Mouse (Mus musculus) intestine, embryonic 16.5 days (tissue): Measurements from ENCODE around the gene Ipcef1. TPM values are rescaled to one million over a fixed set of nuclear protein-coding genes. Genes with fewer than 3 reads are reported as not detected.

Experiments
- ATAC-seq: fragments of 200-750 bp; cut with Nextera tagmentation; 2 replicates; pipeline ENCODE4 v1.8.0; 2017; ENCODE audit warnings: moderate TSS enrichment, moderate library complexity
- H3K27ac ChIP-seq: fragments of 300-500 bp; sonication (generic); 2 replicates; pipeline ENCODE4 v1.5.1; 2014; ENCODE audit warnings: mild to moderate bottlenecking, low read length
- H3K27me3 ChIP-seq: fragments of 300-500 bp; sonication (generic); replicated peaks from 2 replicates; pipeline ENCODE4 v1.6.1; 2014; ENCODE audit warnings: low read length, control low read depth, mixed read lengths; ENCODE audit not compliant: control insufficient read depth, insufficient read depth
- H3K36me3 ChIP-seq: fragments of 300-500 bp; sonication (generic); 2 replicates; pipeline ENCODE4 v1.6.1; 2014; ENCODE audit warnings: low read length, control low read depth; ENCODE audit not compliant: control insufficient read depth, insufficient read depth
- H3K4me1 ChIP-seq: fragments of 300-500 bp; sonication (generic); 2 replicates; pipeline ENCODE4 v1.6.1; 2014; ENCODE audit warnings: low read length, control low read depth, mixed read lengths; ENCODE audit not compliant: control insufficient read depth, insufficient read depth
- H3K4me2 ChIP-seq: fragments of 300-500 bp; sonication (generic); 2 replicates; pipeline ENCODE4 v1.6.1; 2014; ENCODE audit warnings: low read depth, low read length, control low read depth
- H3K4me3 ChIP-seq: fragments of 300-500 bp; sonication (generic); 2 replicates; pipeline ENCODE4 v1.5.1; 2014; ENCODE audit warnings: mild to moderate bottlenecking, low read length
- H3K9ac ChIP-seq: fragments of 300-500 bp; sonication (generic); 2 replicates; pipeline ENCODE4 v1.6.1; 2014; ENCODE audit warnings: low read depth, low read length
- H3K9me3 ChIP-seq: fragments of 300-500 bp; sonication (generic); 2 replicates; pipeline ENCODE4 v1.6.1; 2016; ENCODE audit warnings: low read length, control low read depth; ENCODE audit not compliant: control insufficient read depth
- WGBS: fragments of 180-500 bp; shearing (Covaris S2); extraction: QIAGEN DNeasy Blood & Tissue Kit; methylation state at CpG from one replicate; pipeline ENCODE4 v1.1.7; 2014; 5-methylcytosine and 5-hydroxymethylcytosine counted together
- polyA plus RNA-seq: library from polyadenylated mRNA; unstranded; fragments of >200 nt; fragmentation: Nextera tagmentation; extraction: Ambion mirVana; gene quantifications from 2 replicates; pipeline ENCODE4 v1.2.1, GENCODE M21; 2015

The Ipcef1 gene
- polyA plus RNA-seq, result 0.18 and 0.24 TPM in 2 replicates

- Histone ChIP-seq H3K36me3 (no peaks in the 10 kb centered on the region), H3K9me3 (no peaks in the 10 kb centered on the region), H3K4me1 (peaks cover 16% of the 10 kb centered on the region), H3K9ac (no peak within 1 kb of the TSS), H3K27me3 (no peaks in the 10 kb centered on the region), H3K4me2 (0 out of 2 replicates have a peak within 1 kb of the TSS, but pooled peaks have one; percentile 4), H3K4me3 (no peak within 1 kb of the TSS), H3K27ac (peak within 1 kb of the TSS; percentile 33; the same call in 1 of the 2 replicates)
- WGBS, result 21% methylated on average over 12 of the region's 12 CpGs
- peak; percentile 60 for ATAC-seq
Observed at GRCm38 (mm10) chr10:7052315-7053017, at the start of gene Ipcef1. Ipcef1 (minus strand) TSS chr10:7052478.

GRCm38 (mm10) chr10:7077971-7078370, 25.7 kb upstream of the Ipcef1 start:
- no peak overlapping the region for H3K4me2 ChIP-seq
- 78% methylated on average over 1 of the region's 1 CpGs for WGBS
- no peak overlapping the region for H3K9ac ChIP-seq
- no peaks in the 10 kb centered on the region for H3K9me3 ChIP-seq
- H3K27me3 ChIP-seq, result no peaks in the 10 kb centered on the region
- H3K4me1 ChIP-seq, result peaks cover 3% of the 10 kb centered on the region; the same call in 1 of the 2 replicates
- no peak for ATAC-seq
- H3K36me3 ChIP-seq, result no peaks in the 10 kb centered on the region
- H3K27ac ChIP-seq, result no peak overlapping the region
- no peak overlapping the region for H3K4me3 ChIP-seq

GRCm38 (mm10) chr10:7077389-7077808, 25.1 kb upstream of the Ipcef1 start:
- 44% methylated on average over 7 of the region's 7 CpGs for WGBS
- no peaks in the 10 kb centered on the region for H3K9me3 ChIP-seq

GRCm38 (mm10) chr10:7076662-7077211, 24.5 kb upstream of the Ipcef1 start:
- Histone ChIP-seq H3K4me1 (peaks cover 3% of the 10 kb centered on the region; the same call in 1 of the 2 replicates), H3K9ac (0 out of 2 replicates have a peak overlapping the region, but pooled peaks have one; percentile 33), H3K4me2 (peak overlapping the region; percentile 32), H3K27me3 (no peaks in the 10 kb centered on the region), H3K9me3 (no peaks in the 10 kb centered on the region), H3K4me3 (no peak overlapping the region), H3K27ac (peak overlapping the region; percentile 61), H3K36me3 (no peaks in the 10 kb centered on the region)
- peak; percentile 54; the same call in 1 of the 2 replicates for ATAC-seq
- 43% methylated on average over 7 of the region's 8 CpGs for WGBS

More at GRCm38 (mm10) chr10:7077389-7077808, 25.1 kb upstream of the Ipcef1 start:
- H3K9ac ChIP-seq, result no peak overlapping the region
- peaks cover 3% of the 10 kb centered on the region; the same call in 1 of the 2 replicates for H3K4me1 ChIP-seq
- no peak overlapping the region for H3K27ac ChIP-seq
- no peaks in the 10 kb centered on the region for H3K36me3 ChIP-seq
- H3K4me3 ChIP-seq, result no peak overlapping the region
- no peaks in the 10 kb centered on the region for H3K27me3 ChIP-seq
- ATAC-seq, result no peak
- no peak overlapping the region for H3K4me2 ChIP-seq

GRCm38 (mm10) chr10:7076201-7076600, 23.9 kb upstream of the Ipcef1 start:
- WGBS, result 9% methylated on average over 8 of the region's 8 CpGs
- Histone ChIP-seq H3K4me2 (peak overlapping the region; percentile 32), H3K27me3 (no peaks in the 10 kb centered on the region), H3K9me3 (no peaks in the 10 kb centered on the region), H3K27ac (no peak overlapping the region; the same call in 1 of the 2 replicates), H3K36me3 (no peaks in the 10 kb centered on the region), H3K9ac (no peak overlapping the region), H3K4me1 (peaks cover 3% of the 10 kb centered on the region; the same call in 1 of the 2 replicates), H3K4me3 (no peak overlapping the region)
- peak; percentile 69 for ATAC-seq

- WGBS, result 89% methylated on average over 2 of the region's 2 CpGs
Observed at GRCm38 (mm10) chr10:7075661-7076060, 23.4 kb upstream of the Ipcef1 start.

GRCm38 (mm10) chr10:7074231-7074630, 22.0 kb upstream of the Ipcef1 start:
- no peak overlapping the region for H3K27ac ChIP-seq
- 84% methylated on average over 2 of the region's 2 CpGs for WGBS
- H3K27me3 ChIP-seq, result no peaks in the 10 kb centered on the region
- no peak overlapping the region for H3K9ac ChIP-seq
- no peaks in the 10 kb centered on the region for H3K9me3 ChIP-seq
- no peak for ATAC-seq
- no peak overlapping the region for H3K4me2 ChIP-seq
- H3K4me1 ChIP-seq, result peaks cover 3% of the 10 kb centered on the region; the same call in 1 of the 2 replicates
- H3K36me3 ChIP-seq, result no peaks in the 10 kb centered on the region
- H3K4me3 ChIP-seq, result no peak overlapping the region

More at GRCm38 (mm10) chr10:7075661-7076060, 23.4 kb upstream of the Ipcef1 start:
- H3K9me3 ChIP-seq, result no peaks in the 10 kb centered on the region
- no peak overlapping the region for H3K9ac ChIP-seq
- no peak overlapping the region for H3K4me3 ChIP-seq
- H3K4me2 ChIP-seq, result no peak overlapping the region
- ATAC-seq, result no peak
- H3K27ac ChIP-seq, result no peak overlapping the region
- H3K36me3 ChIP-seq, result no peaks in the 10 kb centered on the region
- peaks cover 3% of the 10 kb centered on the region; the same call in 1 of the 2 replicates for H3K4me1 ChIP-seq
- no peaks in the 10 kb centered on the region for H3K27me3 ChIP-seq

- Histone ChIP-seq H3K9ac (no peak overlapping the region), H3K36me3 (no peaks in the 10 kb centered on the region), H3K9me3 (no peaks in the 10 kb centered on the region), H3K27ac (no peak overlapping the region), H3K4me2 (no peak overlapping the region), H3K4me3 (no peak overlapping the region), H3K27me3 (no peaks in the 10 kb centered on the region), H3K4me1 (no peaks in the 10 kb centered on the region)
- WGBS, result 62% methylated on average over 5 of the region's 5 CpGs
- ATAC-seq, result no peak
Observed at GRCm38 (mm10) chr10:7070924-7071323, 18.6 kb upstream of the Ipcef1 start.

- no peaks in the 10 kb centered on the region for H3K27me3 ChIP-seq
- no peak for ATAC-seq
- WGBS, result 59% methylated on average over 8 of the region's 8 CpGs
- H3K4me3 ChIP-seq, result no peak overlapping the region
- no peaks in the 10 kb centered on the region for H3K36me3 ChIP-seq
- no peak overlapping the region for H3K4me2 ChIP-seq
- H3K9me3 ChIP-seq, result no peaks in the 10 kb centered on the region
- H3K27ac ChIP-seq, result no peak overlapping the region
- no peak overlapping the region for H3K9ac ChIP-seq
- no peaks in the 10 kb centered on the region for H3K4me1 ChIP-seq
Observed at GRCm38 (mm10) chr10:7070100-7070835, 18.0 kb upstream of the Ipcef1 start.
